Mouse (Mus musculus): ENCODE data around the gene Aspscr1. TPM values are rescaled to one million over a fixed set of nuclear protein-coding genes. Genes with fewer than 3 reads are reported as not detected.
A peak's percentile ranks its signal among the peaks of the same experiment; 100 is the strongest.

Gene Aspscr1
- total RNA-seq (2021), result 10 to 100 TPM; 35.2 to 38.3 TPM
- polyA plus RNA-seq (2012; rRNA removed), result 38.4 and 38.6 TPM in 2 replicates
- long read RNA-seq, transcript Aspscr1-201 (16 exons, 1,820 nt), result major isoform, 51 of 60 reads
- long read RNA-seq, partial matches to known transcripts, result 1 of 60 reads
- long read RNA-seq, other reads (novel, unspliced or antisense), result 7 of 60 reads

- Histone ChIP-seq H3K27me3 (ENCODE audit: control insufficient read depth, insufficient read depth, low read length) (no peaks in the 10 kb centered on the region), H3K36me3 (ENCODE audit: control insufficient read depth, insufficient read depth, low read length) (no peaks in the 10 kb centered on the region), H3K4me1 (ENCODE audit: control insufficient read depth, insufficient read depth, low read length) (peaks cover 4% of the 10 kb centered on the region), H3K9ac (ENCODE audit: low read depth, low read length) (peak within 1 kb of the TSS; percentile 88), H3K4me3 (peak within 1 kb of the TSS; percentile 90), H3K27ac (peak within 1 kb of the TSS; percentile 99), H3K79me2 (replicated peaks; ENCODE audit: control insufficient read depth, insufficient read depth, low read length) (no peaks in the 10 kb centered on the region)
- peak; percentile 98 for DNase-seq
- TF ChIP-seq CTCF (IDR thresholded peaks at IDR 0.05), result no peak
- peak; percentile 72 for TF ChIP-seq POLR2A (IDR thresholded peaks at IDR 0.05; ENCODE audit: insufficient read depth, low read depth, low read length)
- intact Hi-C loops (cut with DNase I), result loop anchor here (5.0 kb wide), 1 partner anchor 41 kb away; the partner anchor contains the start of gene Mafg
- WGBS, result 1% methylated on average over 83 of the region's 83 CpGs
Measured at GRCm38 (mm10) chr11:120672687-120673593, at the start of gene Aspscr1. Gene Aspscr1, plus strand, starts transcription at chr11:120672973.

- H3K36me3 ChIP-seq (ENCODE audit: control insufficient read depth, insufficient read depth, low read length), result no peaks in the 10 kb centered on the region
- 12% methylated on average over 30 of the region's 30 CpGs for WGBS
Measured at GRCm38 (mm10) chr11:120623961-120624679, 48.7 kb upstream of the Aspscr1 start.

GRCm38 (mm10) chr11:120624680-120625111 lies 48.1 kb upstream of the Aspscr1 start:
- Histone ChIP-seq H3K9ac (ENCODE audit: low read depth, low read length) (peak overlapping the region; percentile 74), H3K27ac (peak overlapping the region; percentile 78), H3K27me3 (ENCODE audit: control insufficient read depth, insufficient read depth, low read length) (no peaks in the 10 kb centered on the region), H3K4me3 (peak overlapping the region; percentile 70), H3K36me3 (ENCODE audit: control insufficient read depth, insufficient read depth, low read length) (no peaks in the 10 kb centered on the region), H3K4me1 (ENCODE audit: control insufficient read depth, insufficient read depth, low read length) (peaks cover 8% of the 10 kb centered on the region), H3K79me2 (replicated peaks; ENCODE audit: control insufficient read depth, insufficient read depth, low read length) (peaks cover 5% of the 10 kb centered on the region; the same call in 1 of the 2 replicates)
- intact Hi-C loops (cut with DNase I), result loop anchor here (2.0 kb wide), 1 partner anchor 88 kb away; the partner anchor contains the start of genes Cenpx and Lrrc45
- under 1% methylated on average over 53 of the region's 53 CpGs for WGBS
- peak; percentile 90 to 91 for DNase-seq
- TF ChIP-seq EP300 (IDR thresholded peaks at IDR 0.05; ENCODE audit: insufficient read depth, low read depth, low read length), result peak; percentile 38; the same call in 1 of the 2 replicates
- no peak for TF ChIP-seq CTCF (IDR thresholded peaks at IDR 0.05)
- TF ChIP-seq POLR2A (IDR thresholded peaks at IDR 0.05; ENCODE audit: insufficient read depth, low read depth, low read length), result peak; percentile 81

More at GRCm38 (mm10) chr11:120623961-120624679, 48.7 kb upstream of the Aspscr1 start:
- H3K27ac ChIP-seq, result peak overlapping the region; percentile 78
- intact Hi-C loops (cut with DNase I), result loop anchor here (2.0 kb wide), 1 partner anchor 89 kb away; the partner anchor contains the start of genes Cenpx and Lrrc45
- no peaks in the 10 kb centered on the region for H3K27me3 ChIP-seq (ENCODE audit: control insufficient read depth, insufficient read depth, low read length)
- DNase-seq, result peak; percentile 75
- H3K4me1 ChIP-seq (ENCODE audit: control insufficient read depth, insufficient read depth, low read length), result peaks cover 5% of the 10 kb centered on the region
- H3K9ac ChIP-seq (ENCODE audit: low read depth, low read length), result peak overlapping the region; percentile 74
- H3K4me3 ChIP-seq, result peak overlapping the region; percentile 70
- peaks cover 5% of the 10 kb centered on the region; the same call in 1 of the 2 replicates for H3K79me2 ChIP-seq (replicated peaks; ENCODE audit: control insufficient read depth, insufficient read depth, low read length)
- TF ChIP-seq EP300 (IDR thresholded peaks at IDR 0.05; ENCODE audit: insufficient read depth, low read depth, low read length), result no peak
- TF ChIP-seq POLR2A (IDR thresholded peaks at IDR 0.05; ENCODE audit: insufficient read depth, low read depth, low read length), result no peak
- TF ChIP-seq CTCF (IDR thresholded peaks at IDR 0.05), result peak; percentile 76

GRCm38 (mm10) chr11:120625152-120625775 lies 47.5 kb upstream of the Aspscr1 start, which contains the start of gene Sirt7:
Gene Sirt7, minus strand, starts transcription at chr11:120625240.
- DNase-seq, result no peak
- 8% methylated on average over 5 of the region's 5 CpGs for WGBS
- no peaks in the 10 kb centered on the region for H3K36me3 ChIP-seq (ENCODE audit: control insufficient read depth, insufficient read depth, low read length)

More at GRCm38 (mm10) chr11:120625152-120625775, 47.5 kb upstream of the Aspscr1 start, which contains the start of gene Sirt7:
- Histone ChIP-seq H3K79me2 (replicated peaks; ENCODE audit: control insufficient read depth, insufficient read depth, low read length) (peaks cover 5% of the 10 kb centered on the region; the same call in 1 of the 2 replicates), H3K9ac (ENCODE audit: low read depth, low read length) (peak within 1 kb of the TSS; percentile 74), H3K4me1 (ENCODE audit: control insufficient read depth, insufficient read depth, low read length) (peaks cover 12% of the 10 kb centered on the region), H3K27ac (peak within 1 kb of the TSS; percentile 78), H3K27me3 (ENCODE audit: control insufficient read depth, insufficient read depth, low read length) (no peaks in the 10 kb centered on the region), H3K4me3 (peak within 1 kb of the TSS; percentile 70)
- intact Hi-C loops (cut with DNase I), result loop anchor here (2.0 kb wide), 1 partner anchor 88 kb away; the partner anchor contains the start of genes Cenpx and Lrrc45
- TF ChIP-seq EP300 (IDR thresholded peaks at IDR 0.05; ENCODE audit: insufficient read depth, low read depth, low read length) (no peak), POLR2A (IDR thresholded peaks at IDR 0.05; ENCODE audit: insufficient read depth, low read depth, low read length) (no peak), CTCF (IDR thresholded peaks at IDR 0.05) (no peak)
